Mouse (Mus musculus): ENCODE data around the gene Unc5c.

The Unc5c gene

DNA sequence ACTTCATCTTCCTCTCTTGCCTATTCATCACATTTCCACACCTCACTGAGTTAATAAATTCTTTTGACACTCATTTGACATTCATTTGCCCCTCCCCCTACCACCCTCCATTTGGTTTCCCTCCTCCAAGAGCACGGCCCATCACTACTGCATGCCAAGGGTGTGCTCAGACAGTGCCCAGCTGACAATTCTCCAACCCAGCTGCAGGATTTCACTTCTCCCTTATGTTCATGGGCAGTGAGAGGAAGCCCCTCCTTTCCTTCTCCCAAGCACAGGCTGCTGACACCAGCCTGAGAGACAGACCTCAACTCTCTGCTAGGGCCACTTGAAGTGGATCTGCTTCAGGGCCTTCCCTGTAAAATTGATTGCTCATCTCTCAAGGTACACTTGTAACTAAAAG lies 332.8 kb downstream of the Unc5c start:
- in situ Hi-C loops (cut with MboI; ENCODE audit: unreplicated experiment in 2 of 2): no loop called here

DNA sequence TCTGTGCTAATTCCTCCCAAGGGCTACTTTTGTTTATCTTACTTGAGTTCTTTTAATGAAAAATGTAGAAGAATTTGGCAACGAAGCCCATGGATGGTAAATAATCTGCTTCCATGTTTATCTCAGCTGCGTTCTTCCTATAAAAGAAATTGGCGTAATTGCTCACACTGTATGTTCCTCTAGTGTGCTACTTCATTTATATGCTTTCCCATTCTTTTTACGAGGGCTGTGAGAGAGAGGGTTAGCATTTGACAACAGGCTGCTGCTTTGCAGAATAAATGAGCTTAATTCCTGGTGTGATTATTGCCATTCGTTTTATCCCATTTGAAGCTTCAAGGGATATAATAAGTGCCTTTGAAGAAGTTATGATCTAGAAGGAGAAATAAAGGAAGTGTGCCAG lies 339.1 kb downstream of the Unc5c start:
- in situ Hi-C loops (cut with MboI; ENCODE audit: unreplicated experiment in 2 of 2): no loop called here

- in situ Hi-C loops (cut with MboI; ENCODE audit: unreplicated experiment in 2 of 2): no loop called here
These were observed 344.6 kb downstream of the Unc5c start for GRCm38 (mm10) chr3:141809581-141809980.

GRCm38 (mm10) chr3:141810944-141811343 lies 345.9 kb downstream of the Unc5c start:
- in situ Hi-C loops (cut with MboI; ENCODE audit: unreplicated experiment in 2 of 2): no loop called here

DNA sequence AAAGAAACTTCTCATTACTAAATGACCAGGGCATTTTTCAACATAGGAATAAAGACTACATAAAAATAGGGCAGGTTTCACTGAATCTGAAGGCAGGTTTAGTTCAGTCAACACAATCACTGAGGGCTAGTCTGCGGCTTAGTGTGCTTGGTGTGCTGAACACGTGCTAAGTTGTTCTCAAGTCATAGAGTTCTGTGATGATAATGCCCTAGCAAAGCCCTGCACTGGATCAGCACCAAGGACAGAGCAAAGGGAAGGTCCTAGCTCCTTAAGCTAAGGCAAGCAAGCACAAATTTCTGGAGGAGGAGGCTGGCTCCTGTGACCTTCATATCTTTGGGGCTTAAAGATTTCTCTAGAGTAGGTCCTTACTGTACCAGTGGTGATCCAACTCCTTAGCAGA lies 346.3 kb downstream of the Unc5c start:
- in situ Hi-C loops (cut with MboI; ENCODE audit: unreplicated experiment in 2 of 2): no loop called here

DNA sequence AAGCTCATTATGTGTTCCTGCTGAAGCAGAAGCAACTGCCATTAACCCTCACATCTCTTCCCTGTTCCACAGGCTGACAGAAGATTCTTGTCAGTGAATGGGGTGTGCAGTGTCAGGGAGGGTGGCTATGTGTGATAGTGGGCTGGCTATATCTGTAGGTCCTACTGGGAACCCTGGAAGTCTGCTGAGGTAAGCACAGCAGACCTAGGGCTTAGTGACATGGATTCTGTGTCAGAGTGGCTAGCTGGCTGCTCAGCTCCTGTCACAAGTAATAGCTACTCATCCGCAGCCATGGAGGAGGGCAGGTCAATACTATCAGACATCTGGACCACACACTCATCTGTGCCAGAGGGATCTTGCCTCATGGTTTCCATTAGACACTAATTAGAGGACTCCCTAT lies 349.8 kb downstream of the Unc5c start:
- in situ Hi-C loops (cut with MboI; ENCODE audit: unreplicated experiment in 2 of 2): no loop called here

GRCm38 (mm10) chr3:141818615-141819312 lies 353.7 kb downstream of the Unc5c start:
- in situ Hi-C loops (cut with MboI; ENCODE audit: unreplicated experiment in 2 of 2): no loop called here

- in situ Hi-C loops (cut with MboI; ENCODE audit: unreplicated experiment in 2 of 2): no loop called here
These were observed 354.4 kb downstream of the Unc5c start for GRCm38 (mm10) chr3:141819331-141819941.

- in situ Hi-C loops (cut with MboI; ENCODE audit: unreplicated experiment in 2 of 2): no loop called here
These were observed 363.3 kb downstream of the Unc5c start for GRCm38 (mm10) chr3:141828301-141828700.

GRCm38 (mm10) chr3:141831135-141831534 lies 366.1 kb downstream of the Unc5c start:
- in situ Hi-C loops (cut with MboI; ENCODE audit: unreplicated experiment in 2 of 2): no loop called here

DNA sequence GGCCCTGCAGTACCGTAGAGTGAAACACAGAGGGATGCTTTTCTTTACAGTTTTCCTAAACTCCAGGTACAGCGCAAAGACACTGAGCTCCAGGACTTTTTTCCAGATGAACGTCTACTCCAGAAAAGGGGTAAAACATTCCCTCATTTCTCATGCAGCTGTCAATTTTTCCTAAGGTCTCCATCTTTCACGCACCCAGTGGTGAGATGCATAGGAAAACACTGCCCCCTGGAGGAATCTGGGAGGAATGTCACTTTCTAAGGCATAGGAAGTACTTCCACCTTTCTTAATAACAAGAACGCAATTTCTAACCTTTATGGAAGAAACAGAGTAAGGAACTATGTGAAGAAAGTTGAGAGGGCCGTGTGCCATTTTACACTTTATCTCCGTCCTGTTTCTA lies 373.8 kb downstream of the Unc5c start:
- in situ Hi-C loops (cut with MboI; ENCODE audit: unreplicated experiment in 2 of 2): no loop called here

GRCm38 (mm10) chr3:141849206-141849605 lies 384.2 kb downstream of the Unc5c start:
- in situ Hi-C loops (cut with MboI; ENCODE audit: unreplicated experiment in 2 of 2): no loop called here

DNA sequence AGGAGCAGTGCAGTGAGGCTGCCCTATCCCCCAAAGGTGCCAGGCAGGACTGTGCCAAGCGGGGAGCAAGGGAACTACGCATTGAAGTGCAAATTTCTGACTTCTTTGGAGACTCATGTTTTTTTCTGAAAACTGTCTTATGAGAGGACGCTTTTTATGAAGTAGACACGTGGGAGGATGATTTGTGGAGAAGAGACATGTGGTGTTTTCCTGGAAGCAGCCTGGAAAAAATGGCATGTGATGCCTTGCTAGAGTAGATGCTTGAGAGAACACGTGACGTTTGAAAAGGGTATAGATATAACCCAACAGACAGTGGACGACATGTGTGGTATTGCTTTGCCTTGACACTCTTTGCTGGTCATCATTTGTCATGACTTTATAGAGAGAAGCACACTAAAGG lies 385.1 kb downstream of the Unc5c start:
- in situ Hi-C loops (cut with MboI; ENCODE audit: unreplicated experiment in 2 of 2): loop anchor here (25.0 kb wide), 2 partner anchors 612 to 787 kb away; no protein-coding TSS in a partner anchor

DNA sequence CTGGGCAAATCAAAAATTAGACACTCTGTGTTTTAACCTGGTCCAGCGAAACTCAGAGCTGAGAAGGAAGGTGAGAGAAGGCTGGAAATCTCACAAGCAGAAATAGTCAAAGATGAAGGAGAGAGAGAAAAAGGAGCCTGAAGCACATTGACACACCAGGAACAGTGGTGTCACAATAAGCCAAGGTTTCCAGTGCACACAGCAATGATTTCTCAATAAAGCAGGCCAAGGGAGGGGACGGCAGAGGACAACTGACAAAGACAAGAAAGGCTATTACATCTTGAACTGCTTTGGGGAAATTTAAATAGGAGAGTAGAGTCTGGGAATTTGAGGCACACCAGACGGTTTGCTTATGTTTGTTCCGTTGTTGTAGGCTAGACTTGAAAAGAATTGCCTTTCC lies 389.3 kb downstream of the Unc5c start:
- in situ Hi-C loops (cut with MboI; ENCODE audit: unreplicated experiment in 2 of 2): loop anchor here (25.0 kb wide), 2 partner anchors 608 to 783 kb away; no protein-coding TSS in a partner anchor

- in situ Hi-C loops (cut with MboI; ENCODE audit: unreplicated experiment in 2 of 2): loop anchor here (25.0 kb wide), 2 partner anchors 605 to 780 kb away; no protein-coding TSS in a partner anchor
These were observed 392.1 kb downstream of the Unc5c start for GRCm38 (mm10) chr3:141857123-141857522.

GRCm38 (mm10) chr3:141862816-141863461 lies 397.9 kb downstream of the Unc5c start:
- in situ Hi-C loops (cut with MboI; ENCODE audit: unreplicated experiment in 2 of 2): loop anchor here (5.0 to 25.0 kb wide), 5 partner anchors 412 to 774 kb away; no protein-coding TSS in a partner anchor

- in situ Hi-C loops (cut with MboI; ENCODE audit: unreplicated experiment in 2 of 2): loop anchor here (25.0 kb wide), 2 partner anchors 590 to 765 kb away; no protein-coding TSS in a partner anchor
These were observed 406.8 kb downstream of the Unc5c start for GRCm38 (mm10) chr3:141871805-141872204.

DNA sequence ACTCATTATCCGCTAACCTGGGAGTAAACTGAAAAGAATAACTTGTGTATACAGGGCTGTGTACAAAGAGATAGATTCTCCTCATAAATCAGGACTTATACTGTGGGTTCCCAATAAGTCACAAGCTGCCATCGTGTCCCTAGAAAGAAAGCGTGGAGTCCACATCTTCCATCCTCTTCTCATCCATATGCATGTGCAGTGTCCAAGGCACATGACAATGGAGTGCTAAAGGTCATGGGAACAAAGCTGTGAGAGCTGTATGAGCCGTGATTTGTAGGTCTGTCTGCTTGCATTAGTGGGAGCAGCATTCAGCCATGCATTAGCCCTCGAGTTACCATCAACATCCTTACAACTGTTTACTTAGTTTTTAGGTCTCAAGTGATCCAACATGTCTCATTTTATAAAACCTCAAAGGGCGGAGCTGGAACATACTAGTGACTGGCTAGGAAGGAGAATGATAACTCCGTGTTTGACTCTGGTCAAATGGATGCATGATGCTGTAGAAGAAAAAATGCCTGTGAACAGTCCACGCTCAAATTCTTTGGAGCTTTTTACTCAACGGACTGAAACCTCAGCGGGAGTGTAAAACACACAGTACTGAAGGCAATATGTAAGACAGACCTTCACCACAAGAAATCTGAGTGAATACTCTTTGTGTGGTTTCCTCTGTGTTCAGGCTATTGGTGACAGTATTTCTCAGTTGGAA lies 407.5 kb downstream of the Unc5c start:
- in situ Hi-C loops (cut with MboI; ENCODE audit: unreplicated experiment in 2 of 2): loop anchor here (25.0 kb wide), 2 partner anchors 590 to 765 kb away; no protein-coding TSS in a partner anchor

DNA sequence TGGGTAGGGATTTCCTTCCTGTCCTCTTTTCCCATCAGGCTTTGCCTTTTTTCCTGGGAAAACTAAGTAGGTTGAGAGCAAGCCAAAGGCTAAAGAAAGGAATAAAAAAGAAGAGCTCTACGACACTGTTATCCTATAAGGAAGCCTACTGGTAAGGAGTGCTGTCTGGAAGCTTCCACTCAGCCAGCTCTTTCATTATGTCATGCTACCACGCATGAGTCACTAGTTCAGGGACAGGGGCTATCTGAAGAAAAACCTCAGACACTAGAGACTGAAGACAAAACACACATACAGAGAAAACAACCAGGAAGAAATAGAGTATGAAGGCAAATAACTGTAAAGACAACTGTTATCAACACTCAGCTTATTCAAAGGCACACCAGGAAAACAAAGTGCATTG lies 417.5 kb downstream of the Unc5c start:
- in situ Hi-C loops (cut with MboI; ENCODE audit: unreplicated experiment in 2 of 2): loop anchor here in 1 of 2 experiments (10.0 kb wide), 1 partner anchor 572 kb away; no protein-coding TSS in a partner anchor

GRCm38 (mm10) chr3:141884190-141884589 lies 419.2 kb downstream of the Unc5c start:
- in situ Hi-C loops (cut with MboI; ENCODE audit: unreplicated experiment in 2 of 2): loop anchor here in 1 of 2 experiments (10.0 kb wide), 1 partner anchor 571 kb away; no protein-coding TSS in a partner anchor

Data from v-Abl transformed pro-B cells (cell line).